26 mouse cellular contexts compared by ENCODE assay signal in the genomic region with DNA sequence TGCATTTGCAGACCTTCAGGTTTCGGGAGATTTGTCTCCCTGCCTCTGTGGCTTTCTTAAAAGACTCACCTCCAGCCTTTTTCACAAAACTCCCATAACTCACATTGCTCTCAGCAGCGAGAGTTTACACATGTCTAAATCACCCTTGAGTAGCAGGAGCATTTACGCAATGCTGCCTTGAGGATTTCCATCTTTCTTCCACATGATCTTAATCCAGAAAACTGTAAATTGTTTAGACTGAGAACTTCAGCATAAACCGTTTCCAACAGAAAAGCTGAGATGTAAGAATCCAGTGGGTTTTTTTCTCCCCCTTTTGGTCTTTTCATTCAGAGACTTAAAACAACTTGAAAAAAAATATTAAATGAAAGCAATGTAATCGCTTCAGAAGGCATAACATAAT.
DNase-seq lines count a peak whose midpoint lies in the region; ATAC-seq and TF ChIP-seq lines count a peak whose summit lies in the region.
"Had no signal": no experiment of that assay in that cellular context is flagged by ENCODE, and none has a peak within 500 bp of the region (broad histone marks: within the 10 kb centered on the region; RNA-seq: fewer than 3 reads in every experiment).

No protein-coding gene starts in this region.

- H3K27me3 ChIP-seq in heart, embryonic 10.5 days (ENCODE audit: insufficient read depth, poor library complexity, severe bottlenecking): no peaks in the 10 kb centered on the region; the same call in 1 of the 2 replicates
- no peaks in the 10 kb centered on the region for H3K27me3 ChIP-seq in lung, embryonic 14.5 days (ENCODE audit: insufficient read depth, low read length)
- no peaks in the 10 kb centered on the region for H3K27me3 ChIP-seq in embryonic facial prominence, embryonic 13.5 days
- H3K27me3 ChIP-seq: forebrain, embryonic 15.5 days; heart, embryonic 13.5 days; hindbrain, embryonic 12.5 days had no signal

- no peaks in the 10 kb centered on the region for H3K9me3 ChIP-seq in heart, embryonic 10.5 days
- H3K9me3 ChIP-seq in lung, embryonic 14.5 days (ENCODE audit: low read depth, low read length): no peaks in the 10 kb centered on the region; the same call in 1 of the 2 replicates
- no peaks in the 10 kb centered on the region for H3K9me3 ChIP-seq in embryonic facial prominence, embryonic 13.5 days
- H3K9me3 ChIP-seq: forebrain, embryonic 15.5 days; hindbrain, embryonic 12.5 days had no signal

- no peak overlapping the region for H3K4me2 ChIP-seq in lung, embryonic 14.5 days
- H3K4me2 ChIP-seq in embryonic facial prominence, embryonic 13.5 days: no peak overlapping the region
- H3K4me2 ChIP-seq: forebrain, embryonic 15.5 days; heart, embryonic 13.5 days; hindbrain, embryonic 12.5 days; liver, embryonic 11.5 days; midbrain, embryonic 11.5 days had no signal

- peaks cover 36% of the 10 kb centered on the region for H3K4me1 ChIP-seq in heart, embryonic 10.5 days
- H3K4me1 ChIP-seq in lung, embryonic 14.5 days (ENCODE audit: insufficient read depth): peaks cover 25% of the 10 kb centered on the region
- peaks cover 41% of the 10 kb centered on the region for H3K4me1 ChIP-seq in embryonic facial prominence, embryonic 13.5 days

- ATAC-seq in lung, embryonic 14.5 days (ENCODE audit: insufficient read depth): no peak
- no peak for ATAC-seq in embryonic facial prominence, embryonic 13.5 days (ENCODE audit: insufficient number of reproducible peaks, insufficient read depth, low FRiP score, low TSS enrichment, low read depth)
- ATAC-seq: CD4-positive, CD25-positive, alpha-beta regulatory T cell, adult 4 months; forebrain, embryonic 15.5 days; liver, postnatal 0 days had no signal

- 73% methylated on average over 5 of the region's 5 CpGs for WGBS in heart, embryonic 10.5 days
- WGBS in lung, embryonic 14.5 days: 24% methylated on average over 5 of the region's 5 CpGs
- 21% methylated on average over 5 of the region's 5 CpGs for WGBS in embryonic facial prominence, embryonic 13.5 days

- H3K9ac ChIP-seq in lung, embryonic 14.5 days: no peak overlapping the region
- no peak overlapping the region for H3K9ac ChIP-seq in embryonic facial prominence, embryonic 13.5 days
- H3K9ac ChIP-seq: forebrain, embryonic 15.5 days; heart, embryonic 13.5 days; hindbrain, embryonic 12.5 days; liver, postnatal 0 days had no signal

- TF ChIP-seq CTCF in lung, embryonic 14.5 days (IDR thresholded peaks at IDR 0.05; ENCODE audit: low read depth): no peak

- H3K4me3 ChIP-seq in heart, embryonic 10.5 days: no peak overlapping the region
- no peak overlapping the region for H3K4me3 ChIP-seq in lung, embryonic 14.5 days (ENCODE audit: low read depth, low read length)
- H3K4me3 ChIP-seq in embryonic facial prominence, embryonic 13.5 days: no peak overlapping the region
- H3K4me3 ChIP-seq: forebrain, embryonic 15.5 days; heart, embryonic 13.5 days; hindbrain, embryonic 12.5 days; left cerebral cortex, adult 2 months had no signal

- no peaks in the 10 kb centered on the region for H3K36me3 ChIP-seq in heart, embryonic 10.5 days
- no peaks in the 10 kb centered on the region for H3K36me3 ChIP-seq in lung, embryonic 14.5 days (ENCODE audit: insufficient read depth)
- no peaks in the 10 kb centered on the region for H3K36me3 ChIP-seq in embryonic facial prominence, embryonic 13.5 days
- H3K36me3 ChIP-seq: forebrain, embryonic 15.5 days; heart, embryonic 13.5 days; hindbrain, embryonic 12.5 days had no signal

- no peak for DNase-seq in heart, embryonic 10.5 days (ENCODE audit: low spot score)
- DNase-seq in heart, postnatal 10 days: no peak
- peak; percentile 71 for DNase-seq in lung, embryonic 14.5 days
- no peak for DNase-seq in lung, postnatal 36 days
- peak; percentile 21 for DNase-seq in yolk sac, embryonic 10.5 days (ENCODE audit: low spot score)
- no peak for DNase-seq in urinary bladder, postnatal 25 days (ENCODE audit: low spot score)
- DNase-seq: adrenal gland, postnatal 36 days; cerebellum, adult 11 months; cerebellum, adult 9-11 months; gastrocnemius, postnatal 25 days; heart, adult 18-20 months; kidney, adult 18-20 months; left cerebral cortex, postnatal 4 days; liver, postnatal 0 days; right cerebral cortex, adult 18-20 months; right cerebral cortex, postnatal 4 days; thymus, adult 18-20 months; thymus, postnatal 36 days had no signal

- 0 out of 2 replicates have a peak overlapping the region, but pooled peaks have one; percentile 29 for H3K27ac ChIP-seq in heart, embryonic 10.5 days
- H3K27ac ChIP-seq in lung, embryonic 14.5 days (ENCODE audit: low read depth): peak overlapping the region; percentile 27; the same call in 1 of the 2 replicates
- H3K27ac ChIP-seq in embryonic facial prominence, embryonic 13.5 days: peak overlapping the region; percentile 68
- H3K27ac ChIP-seq: forebrain, embryonic 15.5 days; heart, embryonic 13.5 days; hindbrain, embryonic 12.5 days; left cerebral cortex, adult 2 months had no signal

- intact Hi-C loops in heart, postnatal 10 days (cut with DNase I): no loop called here

Comparison
In these comparisons a context has a peak if more than half of its experiments do, and no peak if none do; other contexts are left out.
1. DNase-seq: peak in lung, embryonic 14.5 days (single experiment) and yolk sac, embryonic 10.5 days (single experiment); none in heart, embryonic 10.5 days (single experiment), heart, postnatal 10 days (0 of 2), lung, postnatal 36 days (single experiment) and urinary bladder, postnatal 25 days (single experiment).
2. Peak in every context shown above with its lines, with median percentiles within 50 percentile points of each other: H3K27ac ChIP-seq.